Mouse (Mus musculus) stomach, postnatal 0 days (tissue): Measurements from ENCODE around the gene Sh3glb2.
A peak's percentile ranks its signal among the peaks of the same experiment; 100 is the strongest.

ENCODE experiments used
- CTCF ChIP-seq: IDR thresholded peaks from 2 replicates; pipeline ENCODE4 v1.5.1; 2016; ENCODE audit warnings: antibody characterized with exemption, low read depth, mild to moderate bottlenecking, moderate library complexity
- EP300 ChIP-seq: optimal IDR thresholded peaks from 2 replicates; pipeline ENCODE3; 2016; ENCODE audit warnings: antibody characterized with exemption

DNA sequence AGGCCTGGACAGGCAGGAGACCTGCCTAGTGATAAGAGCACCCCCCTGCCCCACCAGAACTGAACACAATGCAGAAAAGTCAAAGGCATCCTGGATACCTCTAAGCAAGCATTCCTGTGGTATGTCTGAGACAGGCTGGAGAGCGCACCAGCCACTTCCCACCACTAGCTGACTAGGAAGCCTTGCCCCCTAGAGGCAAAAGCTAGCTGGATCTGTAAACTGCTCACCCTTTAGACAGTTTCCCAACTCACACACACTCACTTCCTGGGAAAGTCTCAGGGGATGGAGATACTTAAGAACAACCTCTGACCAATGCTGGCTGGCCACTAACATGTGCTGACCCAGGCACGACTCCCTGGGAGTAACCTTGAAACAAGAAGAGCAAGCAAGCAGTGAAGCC lies 8.0 kb downstream of the Sh3glb2 start:
- TF ChIP-seq EP300 (no peak), CTCF (peak; percentile 60)
